Mouse (Mus musculus): ENCODE measurements at regions not wholly inside any gene's neighbourhood (a gene's known extent, or its start where the extent isn't known, plus 50 kb on each side); places are given as distances from the start of the nearest gene placed in this dataset.

GRCm38 (mm10) chr7:75063816-75064215 lies 245.2 kb downstream of the Sv2b start:
- TF ChIP-seq GATA1 (IDR thresholded peaks at IDR 0.05; ENCODE audit: low read length), result no peak

DNA sequence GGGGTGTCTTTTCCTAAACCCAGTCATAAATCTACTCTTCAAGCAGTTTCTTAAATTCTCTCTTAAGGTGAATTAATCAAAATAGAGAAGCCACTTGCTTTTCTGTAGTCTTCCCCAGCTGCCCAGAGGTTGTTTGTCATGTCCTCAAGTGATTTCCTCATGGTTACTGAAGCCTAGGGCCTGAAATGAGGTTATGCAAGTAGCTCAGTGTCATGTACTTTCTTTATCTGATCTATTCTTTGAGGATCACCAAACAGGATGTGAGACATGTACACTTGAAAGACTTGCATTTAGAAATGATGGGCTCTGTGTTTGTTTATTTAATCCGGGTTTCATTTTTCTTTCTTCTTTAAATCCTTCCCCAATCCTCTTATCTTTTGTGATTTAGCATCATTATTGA lies 258.8 kb downstream of the Sv2b start:
- no peak for TF ChIP-seq GATA1 (IDR thresholded peaks at IDR 0.05; ENCODE audit: low read length)

DNA sequence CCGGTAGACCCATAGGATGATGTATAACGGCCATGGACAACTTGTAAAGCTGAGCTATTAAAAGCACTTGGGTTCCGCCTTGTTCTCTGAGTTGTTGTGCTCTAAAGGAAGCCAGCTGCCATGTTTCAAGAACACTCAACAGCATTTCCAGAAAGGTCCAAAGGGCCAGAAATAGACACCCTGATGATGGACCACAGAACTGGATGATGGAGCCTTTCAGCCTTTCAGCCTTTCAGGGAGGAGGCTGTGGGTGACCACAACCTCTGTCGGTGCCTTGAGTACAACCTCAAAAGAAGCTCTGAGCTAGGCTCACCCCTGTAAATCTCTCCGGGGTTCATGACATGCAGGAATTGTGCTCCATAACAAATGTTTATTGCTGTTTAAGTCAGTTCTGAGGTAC lies 259.3 kb downstream of the Sv2b start:
- no peak for TF ChIP-seq GATA1 (IDR thresholded peaks at IDR 0.05; ENCODE audit: low read length)

DNA sequence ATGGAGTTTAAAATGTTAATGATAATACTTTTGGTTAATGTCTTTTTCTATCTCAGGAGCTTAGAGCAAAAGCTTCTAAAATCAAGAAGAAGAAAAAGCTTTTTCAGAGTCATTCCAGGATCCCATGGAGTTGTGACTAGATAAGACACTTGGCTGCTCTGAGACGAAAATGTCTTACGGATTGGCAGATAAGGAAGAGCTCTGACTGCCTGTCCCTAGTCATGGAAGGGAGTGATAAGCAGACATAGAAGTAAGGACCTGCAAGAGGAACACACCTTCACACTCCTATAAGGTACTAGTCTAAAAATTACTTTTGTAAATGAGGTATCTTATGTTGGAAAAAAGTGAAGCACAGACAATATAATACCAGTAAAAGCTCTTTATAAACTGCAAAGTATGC lies 260.2 kb downstream of the Sv2b start:
- no peak for TF ChIP-seq GATA1 (IDR thresholded peaks at IDR 0.05; ENCODE audit: low read length)

DNA sequence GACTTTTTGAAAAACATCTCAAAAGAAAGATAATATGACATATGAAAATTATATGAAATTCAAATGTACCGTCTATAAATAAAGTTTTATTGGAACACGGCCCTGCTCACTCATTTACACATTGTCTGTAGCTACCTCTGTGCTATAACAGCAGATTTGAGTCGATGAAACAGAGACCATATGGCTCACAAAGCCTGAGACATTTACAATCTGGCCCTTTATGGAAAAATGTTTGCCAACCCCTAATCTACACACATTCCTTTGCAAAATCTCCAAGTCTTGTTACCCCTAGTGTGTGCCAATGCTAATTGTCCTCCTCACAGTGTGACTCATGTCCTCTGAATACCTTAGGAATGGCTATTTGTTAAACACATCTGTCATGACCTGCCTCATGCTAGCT lies 261.2 kb downstream of the Sv2b start:
- TF ChIP-seq GATA1 (IDR thresholded peaks at IDR 0.05; ENCODE audit: low read length), result no peak

GRCm38 (mm10) chr7:75040871-75041270 lies 268.2 kb downstream of the Sv2b start:
- no peak for TF ChIP-seq GATA1 (IDR thresholded peaks at IDR 0.05; ENCODE audit: low read length)

- TF ChIP-seq GATA1 (IDR thresholded peaks at IDR 0.05; ENCODE audit: low read length), result no peak
Observed at GRCm38 (mm10) chr7:75026191-75026590, 282.9 kb downstream of the Sv2b start.

DNA sequence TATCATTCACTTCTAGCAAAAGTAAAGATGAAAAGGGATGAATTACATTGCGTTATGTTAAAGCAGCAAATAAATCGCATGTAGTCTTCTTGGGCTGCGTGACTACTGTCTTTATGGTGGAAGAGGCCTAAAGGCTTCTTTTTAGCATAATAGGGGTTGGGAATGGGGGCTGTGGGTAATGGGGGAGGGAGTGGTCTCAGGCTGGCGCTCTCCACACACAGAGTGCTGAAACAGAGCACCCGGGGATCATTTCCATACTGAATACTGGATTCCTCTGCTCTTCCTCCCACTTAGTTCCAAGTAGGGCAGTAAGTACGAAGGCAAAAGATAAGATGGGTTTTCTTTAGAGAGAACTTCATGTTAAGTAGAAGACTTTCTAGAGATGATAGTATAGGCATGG lies 287.1 kb downstream of the Sv2b start:
- TF ChIP-seq GATA1 (IDR thresholded peaks at IDR 0.05; ENCODE audit: low read length), result no peak

GRCm38 (mm10) chr7:75018640-75019039 lies 290.4 kb downstream of the Sv2b start:
- TF ChIP-seq GATA1 (IDR thresholded peaks at IDR 0.05; ENCODE audit: low read length), result no peak

- TF ChIP-seq GATA1 (IDR thresholded peaks at IDR 0.05; ENCODE audit: low read length), result no peak
Observed at GRCm38 (mm10) chr7:75008481-75008880, 300.6 kb downstream of the Sv2b start.

- no peak for TF ChIP-seq GATA1 (IDR thresholded peaks at IDR 0.05; ENCODE audit: low read length)
Observed at GRCm38 (mm10) chr7:74990198-74990597, 318.9 kb downstream of the Sv2b start.

GRCm38 (mm10) chr7:74979479-74979878 lies 329.6 kb downstream of the Sv2b start:
- no peak for TF ChIP-seq GATA1 (IDR thresholded peaks at IDR 0.05; ENCODE audit: low read length)

- no peak for TF ChIP-seq GATA1 (IDR thresholded peaks at IDR 0.05; ENCODE audit: low read length)
Observed at GRCm38 (mm10) chr7:74975986-74976385, 333.1 kb downstream of the Sv2b start.

- no peak for TF ChIP-seq GATA1 (IDR thresholded peaks at IDR 0.05; ENCODE audit: low read length)
Observed at GRCm38 (mm10) chr7:74974448-74974847, 334.6 kb downstream of the Sv2b start.

GRCm38 (mm10) chr7:74944421-74945098 lies 364.5 kb downstream of the Sv2b start:
- TF ChIP-seq GATA1 (IDR thresholded peaks at IDR 0.05; ENCODE audit: low read length), result no peak

- TF ChIP-seq GATA1 (IDR thresholded peaks at IDR 0.05; ENCODE audit: low read length), result no peak
Observed at GRCm38 (mm10) chr7:74942917-74943316, 366.1 kb downstream of the Sv2b start.

DNA sequence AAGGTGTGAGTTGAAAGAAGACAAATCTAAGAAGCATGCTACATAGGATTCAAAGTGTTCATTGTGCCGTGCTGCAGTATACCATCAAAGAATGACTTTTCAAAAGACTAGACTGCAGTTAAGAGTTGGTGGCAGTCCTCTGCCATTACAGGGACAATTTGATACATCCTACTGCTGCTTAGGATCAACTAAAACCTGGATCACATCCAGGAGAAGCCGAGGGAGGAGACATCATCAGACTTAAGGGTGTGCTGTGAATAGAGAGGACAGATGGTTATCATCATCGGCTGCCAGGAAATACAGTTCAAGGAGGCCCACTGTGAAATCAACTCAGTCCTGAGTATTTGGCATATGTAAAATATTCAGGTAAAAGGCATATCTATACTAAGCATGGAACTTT lies 366.9 kb downstream of the Sv2b start:
- TF ChIP-seq GATA1 (IDR thresholded peaks at IDR 0.05; ENCODE audit: low read length), result no peak
